Mouse (Mus musculus) olfactory bulb, adult 2 months (tissue): ENCODE measurements around the gene Ppp1r13b.

ENCODE experiments used
- CTCF ChIP-seq: fragments of 200-500 bp; IDR thresholded peaks from 2 replicates; pipeline ENCODE4 v1.5.1; 2012; ENCODE audit warnings: low read depth, mild to moderate bottlenecking, low read length, moderate library complexity; ENCODE audit not compliant: insufficient read depth
- POLR2A ChIP-seq: fragments of 200-500 bp; IDR thresholded peaks from 2 replicates; pipeline ENCODE4 v1.6.1; 2012; ENCODE audit warnings: mild to moderate bottlenecking, low read depth, low read length, moderate library complexity; ENCODE audit not compliant: insufficient read depth

DNA sequence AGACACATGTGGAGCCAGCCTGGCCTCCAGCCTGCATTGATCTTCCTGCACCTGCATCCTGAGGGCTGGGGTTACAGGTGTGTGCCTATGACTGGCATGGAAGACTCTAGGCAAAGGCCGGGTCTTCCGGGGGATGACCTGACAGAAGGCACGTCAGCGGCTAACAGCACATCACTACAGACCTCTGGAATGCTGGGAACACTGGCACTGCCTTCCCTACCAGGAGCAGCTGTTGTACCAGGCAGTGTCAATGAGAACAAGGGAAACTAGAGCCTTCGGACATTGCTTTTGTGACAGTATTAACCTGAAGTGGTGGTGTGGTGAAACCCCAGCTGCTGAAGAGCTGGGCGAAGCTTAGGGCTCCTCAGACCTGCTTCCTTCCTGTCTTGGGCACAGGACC lies 99.1 kb downstream of the Ppp1r13b start:
- no peak for TF ChIP-seq CTCF
- no peak for TF ChIP-seq POLR2A
